In the genomic region with DNA sequence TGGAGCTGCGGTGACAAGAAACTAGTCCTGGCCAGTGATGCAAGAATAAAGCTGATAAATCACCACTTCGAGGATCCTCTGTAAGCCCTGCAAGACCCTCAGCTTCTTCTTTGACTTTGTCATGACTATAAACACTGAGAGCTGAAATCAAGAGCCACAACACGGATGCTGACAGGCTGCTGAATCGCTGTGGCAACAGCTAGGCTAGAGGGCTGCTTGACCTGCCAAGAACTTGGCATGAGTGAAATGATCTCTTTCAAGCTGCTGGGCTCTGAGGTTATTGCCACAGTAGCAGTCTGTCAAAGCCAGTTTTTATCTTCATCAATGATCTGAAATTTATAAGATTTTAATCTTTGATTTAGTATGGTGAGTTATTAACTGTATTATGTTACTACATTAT, we compare ENCODE assay signal across 21 mouse cellular contexts.
DNase-seq lines count a peak whose midpoint lies in the region; ATAC-seq and TF ChIP-seq lines count a peak whose summit lies in the region.
"Had no signal": no experiment of that assay in that cellular context is flagged by ENCODE, and none has a peak within 500 bp of the region (broad histone marks: within the 10 kb centered on the region; RNA-seq: fewer than 3 reads in every experiment).

No protein-coding gene starts in this region.

- no peak overlapping the region for H3K27ac ChIP-seq in hindbrain, postnatal 0 days
- no peak overlapping the region for H3K27ac ChIP-seq in hindbrain, embryonic 14.5 days
- no peak overlapping the region for H3K27ac ChIP-seq in intestine, embryonic 16.5 days (ENCODE audit: low read length)
- H3K27ac ChIP-seq: kidney, embryonic 15.5 days; limb, embryonic 13.5 days; liver, embryonic 12.5 days; midbrain, embryonic 12.5 days had no signal

- no peaks in the 10 kb centered on the region for H3K4me1 ChIP-seq in hindbrain, postnatal 0 days (ENCODE audit: insufficient read depth, low read length)
- H3K4me1 ChIP-seq in hindbrain, embryonic 14.5 days (replicated peaks; ENCODE audit: control insufficient read depth, insufficient read depth, low read length) = no peaks in the 10 kb centered on the region
- H3K4me1 ChIP-seq in intestine, embryonic 16.5 days (ENCODE audit: control insufficient read depth, insufficient read depth, low read length) = no peaks in the 10 kb centered on the region
- H3K4me1 ChIP-seq: kidney, embryonic 15.5 days; limb, embryonic 13.5 days; liver, embryonic 12.5 days; midbrain, embryonic 12.5 days had no signal

- no peak overlapping the region for H3K9ac ChIP-seq in hindbrain, postnatal 0 days (replicated peaks; ENCODE audit: low read length)
- H3K9ac ChIP-seq in hindbrain, embryonic 14.5 days = no peak overlapping the region
- H3K9ac ChIP-seq in intestine, embryonic 16.5 days (ENCODE audit: low read depth, low read length) = no peak overlapping the region
- H3K9ac ChIP-seq: kidney, embryonic 15.5 days; limb, embryonic 13.5 days; liver, embryonic 12.5 days; midbrain, embryonic 12.5 days had no signal

- no peaks in the 10 kb centered on the region for H3K27me3 ChIP-seq in hindbrain, postnatal 0 days (ENCODE audit: insufficient read depth, low read length)
- H3K27me3 ChIP-seq in hindbrain, embryonic 14.5 days (ENCODE audit: control insufficient read depth, insufficient read depth, low read length) = no peaks in the 10 kb centered on the region
- no peaks in the 10 kb centered on the region for H3K27me3 ChIP-seq in intestine, embryonic 16.5 days (replicated peaks; ENCODE audit: control insufficient read depth, insufficient read depth, low read length)
- H3K27me3 ChIP-seq: kidney, embryonic 15.5 days; limb, embryonic 13.5 days; liver, embryonic 12.5 days; midbrain, embryonic 12.5 days had no signal

- WGBS in hindbrain, postnatal 0 days = 46% methylated on average over 4 of the region's 4 CpGs
- 68% methylated on average over 4 of the region's 4 CpGs for WGBS in hindbrain, embryonic 14.5 days
- WGBS in intestine, embryonic 16.5 days = 77% methylated on average over 4 of the region's 4 CpGs

- peak; percentile 49 for DNase-seq in hindbrain, postnatal 0 days (ENCODE audit: low spot score)
- no peak for DNase-seq in hindbrain, embryonic 14.5 days (ENCODE audit: low spot score)
- DNase-seq in brain, adult 2 months (ENCODE audit: low read depth, low spot score) = peak; percentile 81
- DNase-seq in cerebellum, adult 11-12 months = peak; percentile 52
- peak; percentile 69 to 75 for DNase-seq in cerebellum, postnatal 10 days
- no peak for DNase-seq in c-Kit-positive CD71-positive TER-119-positive erythroid progenitor cells, embryonic 14.5 days (ENCODE audit: low spot score)
- DNase-seq in right cerebral cortex, postnatal 10 days (ENCODE audit: low spot score in 2 of 2) = no peak
- DNase-seq: adrenal gland, adult 2 months; gastrocnemius, postnatal 25 days; kidney, adult 11 months; kidney, postnatal 4 days; lung, adult 18-20 months; lung, postnatal 10 days; right cerebral cortex, postnatal 25 days; spleen, adult 18-20 months had no signal

- no peaks in the 10 kb centered on the region for H3K9me3 ChIP-seq in hindbrain, postnatal 0 days (ENCODE audit: low read length)
- no peaks in the 10 kb centered on the region for H3K9me3 ChIP-seq in hindbrain, embryonic 14.5 days (ENCODE audit: control insufficient read depth, low read length)
- H3K9me3 ChIP-seq in intestine, embryonic 16.5 days (ENCODE audit: control insufficient read depth, low read length) = no peaks in the 10 kb centered on the region
- H3K9me3 ChIP-seq: kidney, embryonic 15.5 days; limb, embryonic 13.5 days; liver, embryonic 12.5 days; midbrain, embryonic 12.5 days had no signal

- H3K36me3 ChIP-seq in hindbrain, postnatal 0 days (ENCODE audit: insufficient read depth, low read length) = no peaks in the 10 kb centered on the region
- H3K36me3 ChIP-seq in hindbrain, embryonic 14.5 days (replicated peaks; ENCODE audit: control insufficient read depth, insufficient read depth) = no peaks in the 10 kb centered on the region
- H3K36me3 ChIP-seq in intestine, embryonic 16.5 days (ENCODE audit: control insufficient read depth, insufficient read depth, low read length) = no peaks in the 10 kb centered on the region
- H3K36me3 ChIP-seq: kidney, embryonic 15.5 days; limb, embryonic 13.5 days; liver, embryonic 12.5 days; midbrain, embryonic 12.5 days had no signal

- H3K4me2 ChIP-seq in hindbrain, postnatal 0 days (ENCODE audit: low read depth, low read length) = no peak overlapping the region
- no peak overlapping the region for H3K4me2 ChIP-seq in hindbrain, embryonic 14.5 days (replicated peaks)
- H3K4me2 ChIP-seq in intestine, embryonic 16.5 days (ENCODE audit: low read depth, low read length) = no peak overlapping the region
- H3K4me2 ChIP-seq: kidney, embryonic 15.5 days; limb, embryonic 13.5 days; liver, embryonic 12.5 days; midbrain, embryonic 12.5 days had no signal

- no peak for TF ChIP-seq CTCF in hindbrain, postnatal 0 days (IDR thresholded peaks at IDR 0.05; ENCODE audit: low read depth)

- ATAC-seq in hindbrain, postnatal 0 days = peak; percentile 51; the same call in 1 of the 2 replicates
- no peak for ATAC-seq in hindbrain, embryonic 14.5 days (ENCODE audit: low FRiP score)
- no peak for ATAC-seq in intestine, embryonic 16.5 days
- ATAC-seq: forebrain, embryonic 14.5 days; liver, embryonic 12.5 days had no signal

- no peak overlapping the region for H3K4me3 ChIP-seq in hindbrain, postnatal 0 days (ENCODE audit: low read length)
- H3K4me3 ChIP-seq in hindbrain, embryonic 14.5 days (replicated peaks; ENCODE audit: low read length) = no peak overlapping the region
- no peak overlapping the region for H3K4me3 ChIP-seq in intestine, embryonic 16.5 days (ENCODE audit: low read length)
- H3K4me3 ChIP-seq: kidney, embryonic 15.5 days; limb, embryonic 13.5 days; liver, embryonic 12.5 days; midbrain, embryonic 12.5 days had no signal

Comparison
In these comparisons a context has a peak if more than half of its experiments do, and no peak if none do; other contexts are left out.
1. DNase-seq: peak in hindbrain, postnatal 0 days (single experiment), brain, adult 2 months (single experiment), cerebellum, adult 11-12 months (single experiment) and cerebellum, postnatal 10 days (2 of 2); none in hindbrain, embryonic 14.5 days (single experiment), c-Kit-positive CD71-positive TER-119-positive erythroid progenitor cells, embryonic 14.5 days (single experiment) and right cerebral cortex, postnatal 10 days (0 of 2).